Mouse (Mus musculus) pancreas, adult 10 weeks (tissue): ENCODE measurements around the gene Gm14296. TPM values are rescaled to one million over a fixed set of nuclear protein-coding genes. Genes with fewer than 3 reads are reported as not detected.

ENCODE experiments used
- polyA plus RNA-seq: library from polyadenylated mRNA; stranded (reverse); fragments of 350-450 nt; fragmentation: Illumina TruSeq; extraction: RNeasy Lipid Tissue Mini Kit (QIAGEN cat#74804); gene quantifications from one replicate; pipeline ENCODE4 v1.2.3, GENCODE M21; 2015; ENCODE audit warnings: low read depth, low replicate concordance; ENCODE audit not compliant: insufficient read depth

Gene Gm14296
- polyA plus RNA-seq, result 4.0 TPM

DNA sequence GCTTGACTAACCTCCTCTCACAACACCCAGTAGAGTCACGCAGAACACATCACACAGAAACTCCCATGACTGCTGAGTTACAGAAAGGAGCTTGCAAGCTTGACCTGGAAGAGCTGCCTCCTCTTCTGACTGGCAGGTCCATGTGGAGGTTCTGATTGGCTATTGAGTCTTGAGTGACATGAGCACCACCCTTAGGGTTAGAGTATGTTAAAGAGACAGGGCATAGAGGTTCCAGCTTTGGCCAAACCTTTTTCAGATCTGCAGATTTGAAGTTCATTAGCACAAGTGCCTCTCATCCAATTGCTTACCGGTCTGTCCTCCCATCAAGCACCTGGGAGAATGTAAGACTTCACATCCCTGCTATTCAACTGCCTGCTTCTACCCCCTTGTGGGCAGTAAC, at the start of gene Gm14296:
TSS of gene Gm14296 (minus strand) at position 101 of the 400 bp plus-strand sequence.

Other genes starting within 250 kb of the Gm14296 start
- gene Gm14305, start 219.5 kb downstream of the Gm14296 start, polyA plus RNA-seq, result 3.7 TPM
- 2.9 TPM for gene Gm14295, start 129.2 kb downstream of the Gm14296 start, polyA plus RNA-seq
- not detected for gene Gm14408, start 96.7 kb downstream of the Gm14296 start, polyA plus RNA-seq
- gene Gm14419, start 73.1 kb upstream of the Gm14296 start, polyA plus RNA-seq, result 1.6 TPM
- not detected for gene Gm14401, start 146.5 kb upstream of the Gm14296 start, polyA plus RNA-seq